ENCODE assay signal across 14 mouse cellular contexts in genomic region chr11:107450097-107450496, GRCm38 (mm10). TPM values are rescaled to one million over a fixed set of nuclear protein-coding genes. Genes with fewer than 3 reads are reported as not detected.
DNase-seq lines count a peak whose midpoint lies in the region; ATAC-seq lines count a peak whose summit lies in the region.
"Had no signal": no experiment of that assay in that cellular context is flagged by ENCODE, and none has a peak within 500 bp of the region (broad histone marks: within the 10 kb centered on the region; RNA-seq: fewer than 3 reads in every experiment).

No protein-coding gene starts in this region.

- no peak overlapping the region for H3K4me2 ChIP-seq in lung, embryonic 16.5 days (ENCODE audit: low read depth, low read length)
- H3K4me2 ChIP-seq: forebrain, embryonic 15.5 days had no signal

- no peaks in the 10 kb centered on the region for H3K9me3 ChIP-seq in lung, embryonic 16.5 days (ENCODE audit: control insufficient read depth, low read length)
- H3K9me3 ChIP-seq: forebrain, embryonic 15.5 days had no signal

- H3K36me3 ChIP-seq in lung, embryonic 16.5 days (ENCODE audit: control insufficient read depth, insufficient read depth, low read length): peaks cover 3% of the 10 kb centered on the region; the same call in 1 of the 2 replicates
- H3K36me3 ChIP-seq: forebrain, embryonic 15.5 days had no signal

- H3K27me3 ChIP-seq in lung, embryonic 16.5 days (ENCODE audit: control insufficient read depth, insufficient read depth, low read depth, low read length): no peaks in the 10 kb centered on the region
- H3K27me3 ChIP-seq: forebrain, embryonic 15.5 days had no signal

- no peak overlapping the region for H3K4me3 ChIP-seq in lung, embryonic 16.5 days (ENCODE audit: low read length)
- H3K4me3 ChIP-seq: forebrain, embryonic 15.5 days; layer of hippocampus, adult 2 months had no signal

- H3K27ac ChIP-seq in lung, embryonic 16.5 days (ENCODE audit: low read length): no peak overlapping the region
- H3K27ac ChIP-seq: forebrain, embryonic 15.5 days had no signal

- peak; percentile 37; the same call in 1 of the 2 replicates for ATAC-seq in lung, embryonic 16.5 days (ENCODE audit: low read depth)
- ATAC-seq: forebrain, embryonic 15.5 days; intestine, embryonic 16.5 days had no signal

- intact Hi-C loops in heart, postnatal 36 days (cut with DNase I): loop anchor here (2.0 to 5.0 kb wide), 2 partner anchors 19 to 33 kb away; no protein-coding TSS in a partner anchor
- intact Hi-C loops in left cerebral cortex, postnatal 10 days (cut with DNase I): no loop called here

- WGBS in lung, embryonic 16.5 days: 39% methylated on average over 6 of the region's 6 CpGs

- H3K4me1 ChIP-seq in lung, embryonic 16.5 days (replicated peaks; ENCODE audit: control insufficient read depth, insufficient read depth, low read length): peaks cover 20% of the 10 kb centered on the region

- no peak overlapping the region for H3K9ac ChIP-seq in lung, embryonic 16.5 days (ENCODE audit: low read length)
- H3K9ac ChIP-seq: forebrain, embryonic 15.5 days had no signal

- peak; percentile 67 to 82 for DNase-seq in heart, adult 18-20 months
- no peak for DNase-seq in heart, postnatal 4 days
- DNase-seq in lung, postnatal 4 days: no peak
- peak; percentile 29 to 42 for DNase-seq in heart, postnatal 36 days
- peak; percentile 64 for DNase-seq in lung, postnatal 36 days
- no peak for DNase-seq in urinary bladder, postnatal 4 days (ENCODE audit: low spot score in 2 of 2)
- no peak for DNase-seq in left cerebral cortex, postnatal 10 days (ENCODE audit: extremely low spot score in 1 of 2, low spot score in 2 of 2)
- DNase-seq: cerebellum, postnatal 25 days; gastrocnemius, postnatal 14 days; thymus, adult 18-20 months had no signal

RNA-seq across cellular contexts. Expression of gene Pitpnc1, which starts 20.4 kb away (rescaled TPM):
- 10 to 100 TPM; 74.8 to 76.3 TPM for total RNA-seq in heart, adult 18-20 months (2021)
- 10 to 100 TPM; 68.1 to 75.2 TPM for total RNA-seq in heart, postnatal 4 days (2021)
- 16.2 and 16.8 TPM in 2 replicates for polyA plus RNA-seq in lung, embryonic 16.5 days (2015; fragmentation: Nextera tagmentation; extraction: Ambion mirVana)
- total RNA-seq in heart, postnatal 36 days (2021): 10 to 100 TPM; 60.7 to 68.4 TPM
- 10 to 100 TPM; 76.1 to 83.2 TPM for total RNA-seq in left cerebral cortex, postnatal 10 days (2021)

RNA-seq across cellular contexts. Expression of gene Psmd12, which starts 29.2 kb away (rescaled TPM):
- total RNA-seq in heart, adult 18-20 months (2021): 10 to 100 TPM; 93.3 to 94.7 TPM
- 10 to 100 TPM; 83.0 to 83.3 TPM for total RNA-seq in heart, postnatal 4 days (2021)
- polyA plus RNA-seq in lung, embryonic 16.5 days (2015; fragmentation: Nextera tagmentation; extraction: Ambion mirVana): 152 and 157 TPM in 2 replicates
- 10 to 100 TPM; 89.6 to 92.4 TPM for total RNA-seq in heart, postnatal 36 days (2021)
- 10 to 100 TPM; 78.1 to 82.1 TPM for total RNA-seq in left cerebral cortex, postnatal 10 days (2021)

Comparison
In these comparisons a context has a peak if more than half of its experiments do, and no peak if none do; other contexts are left out.
1. DNase-seq: peak in heart, adult 18-20 months (2 of 2), heart, postnatal 36 days (2 of 2) and lung, postnatal 36 days (single experiment); none in heart, postnatal 4 days (single experiment), lung, postnatal 4 days (0 of 2), urinary bladder, postnatal 4 days (0 of 2) and left cerebral cortex, postnatal 10 days (0 of 2).